Comparison of ENCODE assay signal across 8 mouse cellular contexts in genomic region chr5:137102575-137103522, GRCm38 (mm10).
DNase-seq lines count a peak whose midpoint lies in the region.

No protein-coding gene starts in this region.

- DNase-seq in cerebellum, adult 11 months = peak; percentile 9
- DNase-seq in cerebellum, adult 8-10 months = no peak
- peak; percentile 51 for DNase-seq in urinary bladder, postnatal 25 days (ENCODE audit: low spot score)
- no peak for DNase-seq in urinary bladder, postnatal 10 days (ENCODE audit: low spot score)
- peak; percentile 47 to 49 for DNase-seq in frontal cortex, postnatal 14 days (ENCODE audit: low spot score in 2 of 2)
- DNase-seq in induced T-regulatory cell, adult 2 months (ENCODE audit: low read depth) = peak; percentile 62
- peak; percentile 35 for DNase-seq in lung, postnatal 36 days
- peak; percentile 29 to 55 for DNase-seq in thymus, adult 18-20 months

Comparison
In these comparisons a context has a peak if more than half of its experiments do, and no peak if none do; other contexts are left out.
1. DNase-seq: peak in cerebellum, adult 11 months (single experiment), urinary bladder, postnatal 25 days (single experiment), frontal cortex, postnatal 14 days (2 of 2), induced T-regulatory cell, adult 2 months (single experiment), lung, postnatal 36 days (single experiment) and thymus, adult 18-20 months (2 of 2); none in cerebellum, adult 8-10 months (single experiment) and urinary bladder, postnatal 10 days (single experiment).